Mouse (Mus musculus) retina, embryonic 14.5 days (tissue): ENCODE measurements around the gene Stag2.

Experiments
- DNase-seq: peaks from one replicate; pipeline ENCODE4 v3.0.0-alpha.2; 2015; ENCODE audit warnings: low spot score

Stag2 gene

DNA sequence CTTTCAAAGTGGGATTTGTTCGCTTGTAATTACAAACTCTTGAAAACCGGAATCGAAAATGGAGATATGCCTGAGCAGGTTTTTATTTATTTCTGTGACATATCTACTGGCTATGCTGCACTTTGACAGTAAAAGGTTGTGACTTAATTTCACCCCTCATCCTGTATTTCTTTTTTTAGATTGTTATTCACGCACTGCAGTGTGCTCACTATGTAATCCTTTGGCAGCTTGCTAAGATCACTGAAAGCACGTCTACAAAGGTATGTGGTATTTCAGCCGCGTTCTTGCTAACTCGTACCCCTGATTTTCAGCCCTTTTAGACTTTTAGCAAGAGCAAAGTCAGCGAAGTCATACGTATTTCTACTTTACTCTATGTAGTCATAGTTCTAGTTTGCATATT, 101.2 kb downstream of the Stag2 start:
- no peak for DNase-seq

DNA sequence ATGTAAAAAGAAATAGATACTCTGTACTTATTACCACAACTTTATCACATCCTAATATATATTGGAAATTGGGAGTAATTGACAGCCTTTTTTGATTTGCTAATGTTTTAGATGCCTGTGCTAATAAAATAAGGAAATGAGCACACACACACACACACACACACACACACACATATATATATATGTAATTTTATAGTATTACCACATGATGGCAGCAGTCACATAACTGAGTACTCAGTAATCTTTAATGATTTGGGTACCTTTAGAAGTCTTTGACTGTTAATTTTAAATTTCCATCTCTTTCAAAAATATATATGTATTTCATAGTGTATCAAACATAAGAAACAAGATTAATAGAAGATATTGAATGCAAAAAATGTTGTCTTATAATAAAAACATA, 123.6 kb downstream of the Stag2 start:
- DNase-seq = peak; percentile 47

DNA sequence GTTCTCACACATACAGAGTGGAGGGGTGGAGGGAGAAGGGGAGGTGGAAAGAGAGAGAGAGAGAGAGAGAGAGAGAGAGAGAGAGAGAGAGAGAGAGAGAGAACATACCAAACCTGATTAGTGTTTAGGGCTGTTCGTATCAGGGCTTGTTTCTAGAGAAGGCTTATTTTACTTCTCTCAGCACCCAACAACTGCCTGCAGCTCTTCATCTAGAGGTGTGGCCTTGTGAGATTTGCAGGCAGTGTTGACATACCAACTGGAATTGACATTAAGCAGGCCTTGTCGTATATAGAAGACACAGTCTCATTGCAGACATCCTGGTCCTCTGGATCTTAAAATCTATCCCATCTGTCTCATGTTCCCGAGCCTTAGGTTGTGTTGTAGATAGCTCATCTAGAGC, 141.1 kb downstream of the Stag2 start:
- no peak for DNase-seq

DNA sequence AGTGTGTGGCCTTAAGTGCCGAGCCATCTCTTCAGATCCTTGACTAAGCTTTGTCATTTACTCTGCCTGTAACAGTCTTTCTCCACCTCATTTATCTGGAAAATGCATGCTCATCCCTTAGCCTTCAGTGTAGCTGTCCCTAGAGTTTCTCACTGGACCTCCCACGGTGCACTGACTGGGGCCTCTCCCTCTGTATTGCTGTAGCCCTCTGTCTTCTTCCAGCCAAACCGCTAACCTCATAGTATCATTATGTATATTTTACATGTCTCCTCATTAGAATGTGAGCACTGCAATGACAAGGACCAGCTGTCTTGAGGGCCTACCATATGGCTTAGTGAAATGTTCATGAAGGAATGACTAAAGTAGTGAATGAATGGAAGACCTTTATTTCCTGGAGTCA, 166.1 kb downstream of the Stag2 start:
- no peak for DNase-seq

DNA sequence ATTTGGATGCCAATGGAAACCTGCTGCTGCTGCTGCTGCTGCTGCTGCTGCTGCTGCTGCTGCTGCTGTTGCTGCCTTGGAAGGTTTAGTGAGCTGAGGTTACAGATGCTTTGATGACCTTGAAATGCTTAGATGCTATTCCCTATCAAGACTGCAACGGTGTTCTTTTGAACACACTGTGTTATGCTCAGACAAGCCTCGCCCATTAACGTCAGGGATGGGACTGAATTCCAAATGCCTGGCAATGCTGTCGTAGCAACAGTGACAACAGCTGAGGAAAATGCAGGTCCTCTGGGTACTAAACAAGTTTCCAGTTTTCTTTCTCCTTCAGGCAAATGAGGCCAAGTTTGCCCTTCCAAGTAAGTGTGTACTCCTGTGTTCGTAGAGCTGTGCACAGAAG, 171.3 kb downstream of the Stag2 start:
- no peak for DNase-seq

DNA sequence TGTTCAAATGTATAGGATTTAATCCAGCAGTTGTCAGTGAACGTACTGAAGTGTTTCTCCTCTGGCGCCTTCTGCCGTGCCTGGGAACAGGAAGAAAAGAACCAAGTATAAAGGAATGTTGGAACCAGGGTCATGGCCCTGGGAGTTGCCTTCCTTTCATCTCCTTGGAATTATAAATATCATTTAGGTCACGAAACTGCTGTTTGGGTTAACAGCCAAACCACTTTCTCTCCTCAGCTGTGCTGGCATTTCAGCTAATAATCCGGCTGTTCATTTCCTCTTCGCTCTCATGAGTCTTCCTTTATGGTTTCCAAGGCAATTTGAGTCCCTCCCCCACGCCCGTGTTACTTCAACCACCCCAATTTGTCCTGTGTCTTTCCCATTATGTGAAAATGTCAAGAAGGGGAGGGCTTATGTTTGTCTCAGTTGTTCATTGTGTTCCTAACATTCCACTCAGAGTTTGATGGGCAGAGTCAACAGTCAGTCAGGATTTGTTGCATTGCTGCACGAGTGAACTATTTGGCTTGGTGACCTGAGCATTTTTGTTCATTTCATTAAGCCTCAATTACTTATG, 172.2 kb downstream of the Stag2 start:
- no peak for DNase-seq

DNA sequence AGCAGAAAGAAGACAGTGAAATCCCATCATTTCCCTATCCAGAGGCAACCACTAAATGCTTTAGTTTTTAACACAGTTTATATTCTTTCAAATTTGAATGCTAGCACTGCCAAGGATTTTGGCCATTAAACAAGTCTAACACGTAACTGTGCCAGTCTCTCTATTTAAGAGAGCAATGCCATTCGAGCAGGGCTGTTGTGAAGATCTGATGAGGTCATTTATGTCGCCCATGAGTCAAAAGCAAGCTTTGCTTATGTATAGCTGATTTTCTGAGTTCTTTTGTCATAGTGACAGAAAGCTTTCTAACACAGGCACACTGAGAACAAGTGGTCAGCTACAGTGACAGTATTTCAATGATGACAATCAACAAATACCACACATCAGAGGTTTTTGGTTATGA, 175.7 kb downstream of the Stag2 start:
- no peak for DNase-seq
